16 mouse cellular contexts compared by ENCODE assay signal in the genomic region with DNA sequence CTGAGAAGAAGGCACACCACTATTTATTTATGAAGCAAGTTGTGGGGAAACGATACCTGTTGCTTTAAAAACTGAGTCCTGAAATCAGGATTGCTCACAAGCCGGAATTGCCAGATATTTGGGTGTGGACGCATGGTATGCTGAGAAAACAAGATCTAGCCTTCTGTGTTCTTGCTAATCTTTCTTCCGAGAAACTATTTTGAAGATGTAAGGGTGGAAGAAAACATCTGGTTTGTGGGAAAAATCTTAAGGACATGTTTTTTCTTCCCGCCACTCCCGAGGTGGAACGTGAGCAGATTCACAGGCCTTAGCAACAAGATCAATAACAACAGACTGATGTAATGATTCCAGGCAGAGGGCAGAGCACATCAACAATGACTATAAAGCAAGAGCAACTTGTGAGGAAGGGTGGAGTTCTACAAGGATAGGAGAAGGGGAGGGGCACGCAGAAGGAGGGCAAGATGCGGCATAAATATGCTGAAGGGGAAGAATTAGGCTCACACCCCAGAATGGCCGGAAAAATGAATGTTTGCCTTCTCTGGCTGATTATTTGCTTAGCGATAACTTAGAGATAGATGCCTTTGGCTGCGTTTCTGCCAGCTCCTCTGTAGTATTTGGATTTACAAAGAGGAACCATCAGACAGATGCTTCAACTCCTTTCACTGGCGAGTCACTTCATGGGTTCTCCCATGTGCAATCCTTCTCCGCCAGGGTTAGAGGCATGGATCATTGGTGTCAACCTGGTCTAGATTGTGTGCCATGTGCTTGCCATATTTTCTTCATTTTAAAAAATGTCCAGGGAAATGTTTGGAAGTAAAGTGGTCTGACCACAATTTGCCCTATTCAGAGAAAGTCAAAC.
DNase-seq lines count a peak whose midpoint lies in the region; ATAC-seq and TF ChIP-seq lines count a peak whose summit lies in the region.
"Had no signal": no experiment of that assay in that cellular context is flagged by ENCODE, and none has a peak within 500 bp of the region (broad histone marks: within the 10 kb centered on the region; RNA-seq: fewer than 3 reads in every experiment).

No protein-coding gene starts in this region.

- no peak for TF ChIP-seq CTCF in lung, postnatal 0 days (IDR thresholded peaks at IDR 0.05)

- 0 out of 2 replicates have a peak overlapping the region, but pooled peaks have one; percentile 24 for H3K27ac ChIP-seq in heart, embryonic 13.5 days (replicated peaks)
- peak overlapping the region; percentile 71 for H3K27ac ChIP-seq in lung, postnatal 0 days (ENCODE audit: low read length)
- no peak overlapping the region for H3K27ac ChIP-seq in midbrain, embryonic 11.5 days (ENCODE audit: low read depth, low read length)
- H3K27ac ChIP-seq: embryonic facial prominence, embryonic 13.5 days; forebrain, embryonic 12.5 days; hindbrain, embryonic 12.5 days; liver, embryonic 13.5 days; midbrain, embryonic 10.5 days had no signal

- H3K4me3 ChIP-seq in heart, embryonic 13.5 days, result no peak overlapping the region
- no peak overlapping the region for H3K4me3 ChIP-seq in lung, postnatal 0 days (ENCODE audit: low read depth, low read length)
- no peak overlapping the region for H3K4me3 ChIP-seq in midbrain, embryonic 11.5 days (ENCODE audit: low read depth, low read length)
- H3K4me3 ChIP-seq: embryonic facial prominence, embryonic 13.5 days; forebrain, embryonic 12.5 days; hindbrain, embryonic 12.5 days; liver, embryonic 13.5 days; midbrain, embryonic 10.5 days had no signal

- DNase-seq in heart, adult 8-10 months (ENCODE audit: low spot score), result peak; percentile 33
- no peak for DNase-seq in heart, postnatal 14 days
- DNase-seq in NIH3T3 (ENCODE audit: low read depth), result peak; percentile 14
- DNase-seq in lung, postnatal 0 days (ENCODE audit: low spot score), result peak; percentile 92
- no peak for DNase-seq in retina, postnatal 1 day
- DNase-seq in adipocyte (ENCODE audit: low spot score), result no peak
- no peak for DNase-seq in midbrain, embryonic 11.5 days (ENCODE audit: low spot score, missing footprints)
- DNase-seq: adrenal gland, adult 2 months; cerebellum, postnatal 10 days; kidney, adult 8-10 months; liver, embryonic 13.5 days had no signal

- H3K36me3 ChIP-seq in heart, embryonic 13.5 days, result no peaks in the 10 kb centered on the region
- no peaks in the 10 kb centered on the region for H3K36me3 ChIP-seq in lung, postnatal 0 days (ENCODE audit: insufficient read depth, low read length)
- H3K36me3 ChIP-seq in midbrain, embryonic 11.5 days (ENCODE audit: control insufficient read depth, insufficient read depth, low read length), result no peaks in the 10 kb centered on the region
- H3K36me3 ChIP-seq: embryonic facial prominence, embryonic 13.5 days; forebrain, embryonic 12.5 days; hindbrain, embryonic 12.5 days; liver, embryonic 13.5 days; midbrain, embryonic 10.5 days had no signal

- no peaks in the 10 kb centered on the region for H3K9me3 ChIP-seq in heart, embryonic 13.5 days
- no peaks in the 10 kb centered on the region for H3K9me3 ChIP-seq in lung, postnatal 0 days (ENCODE audit: low read length)
- H3K9me3 ChIP-seq in midbrain, embryonic 11.5 days (ENCODE audit: control insufficient read depth, low read length), result no peaks in the 10 kb centered on the region
- H3K9me3 ChIP-seq: embryonic facial prominence, embryonic 13.5 days; forebrain, embryonic 12.5 days; hindbrain, embryonic 12.5 days; liver, embryonic 13.5 days; midbrain, embryonic 10.5 days had no signal

- TF ChIP-seq EP300 in lung, postnatal 0 days (IDR thresholded peaks at IDR 0.05), result peak; percentile 94

- WGBS in heart, embryonic 13.5 days, result 54% methylated on average over 14 of the region's 14 CpGs
- 34% methylated on average over 14 of the region's 14 CpGs for WGBS in lung, postnatal 0 days
- WGBS in midbrain, embryonic 11.5 days, result 88% methylated on average over 14 of the region's 14 CpGs

- peaks cover 13% of the 10 kb centered on the region for H3K4me1 ChIP-seq in heart, embryonic 13.5 days
- H3K4me1 ChIP-seq in lung, postnatal 0 days (ENCODE audit: insufficient read depth, low read depth, low read length), result peaks cover 3% of the 10 kb centered on the region; the same call in 1 of the 2 replicates
- H3K4me1 ChIP-seq in midbrain, embryonic 11.5 days (ENCODE audit: control insufficient read depth, insufficient read depth, low read length), result no peaks in the 10 kb centered on the region
- H3K4me1 ChIP-seq: embryonic facial prominence, embryonic 13.5 days; forebrain, embryonic 12.5 days; hindbrain, embryonic 12.5 days; liver, embryonic 13.5 days; midbrain, embryonic 10.5 days had no signal

- no peaks in the 10 kb centered on the region for H3K27me3 ChIP-seq in heart, embryonic 13.5 days (replicated peaks)
- no peaks in the 10 kb centered on the region for H3K27me3 ChIP-seq in lung, postnatal 0 days (replicated peaks; ENCODE audit: insufficient read depth, low read length)
- H3K27me3 ChIP-seq in midbrain, embryonic 11.5 days (ENCODE audit: control insufficient read depth, insufficient read depth, low read length), result no peaks in the 10 kb centered on the region
- H3K27me3 ChIP-seq: embryonic facial prominence, embryonic 13.5 days; forebrain, embryonic 12.5 days; hindbrain, embryonic 12.5 days; liver, embryonic 13.5 days had no signal

- H3K9ac ChIP-seq in heart, embryonic 13.5 days, result no peak overlapping the region
- no peak overlapping the region for H3K9ac ChIP-seq in lung, postnatal 0 days (replicated peaks; ENCODE audit: low read depth)
- H3K9ac ChIP-seq in midbrain, embryonic 11.5 days (ENCODE audit: low read length), result no peak overlapping the region
- H3K9ac ChIP-seq: embryonic facial prominence, embryonic 13.5 days; forebrain, embryonic 12.5 days; hindbrain, embryonic 12.5 days; liver, embryonic 13.5 days had no signal

- H3K4me2 ChIP-seq in heart, embryonic 13.5 days, result no peak overlapping the region
- no peak overlapping the region for H3K4me2 ChIP-seq in lung, postnatal 0 days (replicated peaks; ENCODE audit: low read depth, low read length)
- no peak overlapping the region for H3K4me2 ChIP-seq in midbrain, embryonic 11.5 days
- H3K4me2 ChIP-seq: embryonic facial prominence, embryonic 13.5 days; forebrain, embryonic 12.5 days; hindbrain, embryonic 12.5 days; liver, embryonic 13.5 days had no signal

- intact Hi-C loops in heart, postnatal 14 days (cut with DNase I), result no loop called here

- ATAC-seq in heart, embryonic 13.5 days (ENCODE audit: extremely low read depth, insufficient number of reproducible peaks, low FRiP score, low TSS enrichment), result no peak
- ATAC-seq in lung, postnatal 0 days, result peak; percentile 91
- no peak for ATAC-seq in midbrain, embryonic 11.5 days (ENCODE audit: low FRiP score)

Comparison
In these comparisons a context has a peak if more than half of its experiments do, and no peak if none do; other contexts are left out.
1. DNase-seq: peak in heart, adult 8-10 months (single experiment), NIH3T3 (single experiment) and lung, postnatal 0 days (single experiment); none in heart, postnatal 14 days (0 of 2), retina, postnatal 1 day (single experiment), adipocyte (single experiment) and midbrain, embryonic 11.5 days (single experiment).